Mouse (Mus musculus) limb, embryonic 15.5 days (tissue): Measurements from ENCODE around the gene Ghrl. TPM values are rescaled to one million over a fixed set of nuclear protein-coding genes. Genes with fewer than 3 reads are reported as not detected.

Experiments
- ATAC-seq: fragments of 200-750 bp; cut with Nextera tagmentation; 2 replicates; pipeline ENCODE4 v1.8.0; 2017; ENCODE audit warnings: low read depth, moderate TSS enrichment; ENCODE audit not compliant: insufficient number of reproducible peaks, low FRiP score, low TSS enrichment
- H3K27ac ChIP-seq: fragments of 300-500 bp; sonication (generic); 2 replicates; pipeline ENCODE4 v1.5.1; 2015; ENCODE audit warnings: moderate library complexity, mild to moderate bottlenecking, inconsistent platforms
- H3K27me3 ChIP-seq: fragments of 300-500 bp; sonication (generic); 2 replicates; pipeline ENCODE4 v1.6.1; 2015; ENCODE audit warnings: inconsistent platforms
- H3K36me3 ChIP-seq: fragments of 300-500 bp; sonication (generic); 2 replicates; pipeline ENCODE4 v1.6.1; 2015; ENCODE audit warnings: inconsistent platforms
- H3K4me1 ChIP-seq: fragments of 300-500 bp; sonication (generic); 2 replicates; pipeline ENCODE4 v1.6.1; 2015; ENCODE audit warnings: inconsistent platforms
- H3K4me2 ChIP-seq: fragments of 300-500 bp; sonication (generic); 2 replicates; pipeline ENCODE4 v1.6.1; 2015; ENCODE audit warnings: mild to moderate bottlenecking, inconsistent platforms
- H3K4me3 ChIP-seq: fragments of 300-500 bp; sonication (generic); 2 replicates; pipeline ENCODE4 v1.5.1; 2015; ENCODE audit warnings: mild to moderate bottlenecking, inconsistent platforms
- H3K9ac ChIP-seq: fragments of 300-500 bp; sonication (generic); 2 replicates; pipeline ENCODE4 v1.6.1; 2015; ENCODE audit warnings: inconsistent platforms
- H3K9me3 ChIP-seq: fragments of 300-500 bp; sonication (generic); 2 replicates; pipeline ENCODE4 v1.6.1; 2016; ENCODE audit warnings: inconsistent platforms
- WGBS: fragments of 180-500 bp; shearing (Covaris S2); methylation state at CpG from one replicate; pipeline ENCODE4 v1.1.7; 2015; 5-methylcytosine and 5-hydroxymethylcytosine counted together
- polyA plus RNA-seq: library from polyadenylated mRNA; unstranded; fragments of >200 nt; fragmentation: Nextera tagmentation; extraction: Ambion mirVana; gene quantifications from 2 replicates; pipeline ENCODE4 v1.2.1, GENCODE M21; 2015

Gene Ghrl
- polyA plus RNA-seq, 1 experiment from 2014 or later: 0.42 TPM

- Histone ChIP-seq H3K4me2 (peak overlapping the region; percentile 85), H3K4me1 (peaks cover 29% of the 10 kb centered on the region), H3K4me3 (peak overlapping the region; percentile 90), H3K36me3 (peaks cover 11% of the 10 kb centered on the region), H3K27me3 (no peaks in the 10 kb centered on the region), H3K9ac (peak overlapping the region; percentile 10; the same call in 1 of the 2 replicates), H3K9me3 (no peaks in the 10 kb centered on the region), H3K27ac (peak overlapping the region; percentile 92)
- ATAC-seq: no peak
- WGBS: 29% methylated on average over 4 of the region's 4 CpGs
Measured at GRCm38 (mm10) chr6:113695766-113696355, 23.8 kb downstream of the Ghrl start.

- no peak for ATAC-seq
- H3K36me3 ChIP-seq: peaks cover 7% of the 10 kb centered on the region
- 27% methylated on average over 1 of the region's 1 CpGs for WGBS
Measured at GRCm38 (mm10) chr6:113695203-113695602, 24.5 kb downstream of the Ghrl start.

GRCm38 (mm10) chr6:113693377-113693776, 26.3 kb downstream of the Ghrl start:
- 91% methylated on average over 5 of the region's 5 CpGs for WGBS
- Histone ChIP-seq H3K36me3 (no peaks in the 10 kb centered on the region), H3K9me3 (no peaks in the 10 kb centered on the region), H3K4me1 (peaks cover 27% of the 10 kb centered on the region), H3K27me3 (no peaks in the 10 kb centered on the region), H3K27ac (no peak overlapping the region), H3K4me2 (no peak overlapping the region), H3K4me3 (no peak overlapping the region), H3K9ac (no peak overlapping the region)
- ATAC-seq: no peak

More at GRCm38 (mm10) chr6:113695203-113695602, 24.5 kb downstream of the Ghrl start:
- Histone ChIP-seq H3K4me3 (no peak overlapping the region), H3K27ac (no peak overlapping the region), H3K27me3 (no peaks in the 10 kb centered on the region), H3K4me2 (no peak overlapping the region), H3K4me1 (peaks cover 33% of the 10 kb centered on the region), H3K9ac (no peak overlapping the region), H3K9me3 (no peaks in the 10 kb centered on the region)

- H3K4me2 ChIP-seq: no peak overlapping the region
- no peaks in the 10 kb centered on the region for H3K36me3 ChIP-seq
- no peak overlapping the region for H3K4me3 ChIP-seq
- H3K27me3 ChIP-seq: no peaks in the 10 kb centered on the region
- H3K4me1 ChIP-seq: peaks cover 21% of the 10 kb centered on the region
- no peak for ATAC-seq
- no peaks in the 10 kb centered on the region for H3K9me3 ChIP-seq
- no peak overlapping the region for H3K9ac ChIP-seq
- 70% methylated on average over 5 of the region's 5 CpGs for WGBS
- H3K27ac ChIP-seq: no peak overlapping the region
Measured at GRCm38 (mm10) chr6:113692661-113693133, 27.0 kb downstream of the Ghrl start.

- WGBS: 78% methylated on average over 4 of the region's 4 CpGs
- Histone ChIP-seq H3K4me2 (peak overlapping the region; percentile 14; the same call in 1 of the 2 replicates), H3K27ac (peak overlapping the region; percentile 59; the same call in 1 of the 2 replicates), H3K36me3 (no peaks in the 10 kb centered on the region), H3K9me3 (no peaks in the 10 kb centered on the region), H3K4me3 (no peak overlapping the region), H3K27me3 (no peaks in the 10 kb centered on the region), H3K4me1 (peaks cover 16% of the 10 kb centered on the region), H3K9ac (no peak overlapping the region)
- no peak for ATAC-seq
Measured at GRCm38 (mm10) chr6:113691084-113691462, 28.6 kb downstream of the Ghrl start.

- H3K4me3 ChIP-seq: no peak overlapping the region
- 5% methylated on average over 14 of the region's 14 CpGs for WGBS
- H3K9ac ChIP-seq: no peak overlapping the region
- peak overlapping the region; percentile 14; the same call in 1 of the 2 replicates for H3K4me2 ChIP-seq
- H3K36me3 ChIP-seq: no peaks in the 10 kb centered on the region
- H3K27ac ChIP-seq: peak overlapping the region; percentile 59; the same call in 1 of the 2 replicates
- no peaks in the 10 kb centered on the region for H3K27me3 ChIP-seq
- H3K9me3 ChIP-seq: no peaks in the 10 kb centered on the region
- no peak for ATAC-seq
- peaks cover 13% of the 10 kb centered on the region for H3K4me1 ChIP-seq
Measured at GRCm38 (mm10) chr6:113690400-113691083, 29.1 kb downstream of the Ghrl start.

GRCm38 (mm10) chr6:113690008-113690399, 29.7 kb downstream of the Ghrl start:
- Histone ChIP-seq H3K4me3 (no peak overlapping the region), H3K9me3 (no peaks in the 10 kb centered on the region), H3K4me1 (peaks cover 13% of the 10 kb centered on the region), H3K27me3 (no peaks in the 10 kb centered on the region), H3K9ac (no peak overlapping the region), H3K27ac (0 out of 2 replicates have a peak overlapping the region, but pooled peaks have one; percentile 59), H3K36me3 (no peaks in the 10 kb centered on the region), H3K4me2 (no peak overlapping the region)
- WGBS: 16% methylated on average over 7 of the region's 7 CpGs
- no peak for ATAC-seq

- peaks cover 13% of the 10 kb centered on the region for H3K4me1 ChIP-seq
- H3K9ac ChIP-seq: no peak overlapping the region
- no peaks in the 10 kb centered on the region; the same call in 1 of the 2 replicates for H3K36me3 ChIP-seq
- H3K9me3 ChIP-seq: no peaks in the 10 kb centered on the region
- no peaks in the 10 kb centered on the region for H3K27me3 ChIP-seq
- no peak for ATAC-seq
- WGBS: 43% methylated on average over 8 of the region's 8 CpGs
- H3K4me2 ChIP-seq: 0 out of 2 replicates have a peak overlapping the region, but pooled peaks have one; percentile 3
- no peak overlapping the region for H3K27ac ChIP-seq
- no peak overlapping the region for H3K4me3 ChIP-seq
Measured at GRCm38 (mm10) chr6:113686551-113687125, 33.0 kb downstream of the Ghrl start.

- no peaks in the 10 kb centered on the region; the same call in 1 of the 2 replicates for H3K36me3 ChIP-seq
- no peak for ATAC-seq
- H3K9me3 ChIP-seq: no peaks in the 10 kb centered on the region
- peaks cover 2% of the 10 kb centered on the region for H3K4me1 ChIP-seq
- 79% methylated on average over 10 of the region's 10 CpGs for WGBS
- no peak overlapping the region for H3K4me2 ChIP-seq
- H3K4me3 ChIP-seq: no peak overlapping the region
- H3K27me3 ChIP-seq: no peaks in the 10 kb centered on the region
- no peak overlapping the region for H3K9ac ChIP-seq
- H3K27ac ChIP-seq: no peak overlapping the region
Measured at GRCm38 (mm10) chr6:113683081-113683825, 36.4 kb downstream of the Ghrl start.

- Histone ChIP-seq H3K36me3 (no peaks in the 10 kb centered on the region; the same call in 1 of the 2 replicates), H3K27ac (no peak overlapping the region), H3K27me3 (no peaks in the 10 kb centered on the region), H3K9ac (no peak overlapping the region), H3K4me3 (no peak overlapping the region), H3K4me1 (peaks cover 4% of the 10 kb centered on the region), H3K9me3 (no peaks in the 10 kb centered on the region), H3K4me2 (no peak overlapping the region)
- no peak; the same call in 1 of the 2 replicates for ATAC-seq
- WGBS: 22% methylated on average over 4 of the region's 4 CpGs
Measured at GRCm38 (mm10) chr6:113681271-113681670, 38.4 kb downstream of the Ghrl start.

GRCm38 (mm10) chr6:113679993-113680566, 39.6 kb downstream of the Ghrl start:
- WGBS: 85% methylated on average over 9 of the region's 9 CpGs
- H3K36me3 ChIP-seq: no peaks in the 10 kb centered on the region; the same call in 1 of the 2 replicates
- no peak for ATAC-seq

More at GRCm38 (mm10) chr6:113679993-113680566, 39.6 kb downstream of the Ghrl start:
- H3K4me2 ChIP-seq: no peak overlapping the region
- no peak overlapping the region for H3K9ac ChIP-seq
- H3K4me3 ChIP-seq: no peak overlapping the region
- H3K27ac ChIP-seq: no peak overlapping the region
- peaks cover 4% of the 10 kb centered on the region for H3K4me1 ChIP-seq
- no peaks in the 10 kb centered on the region for H3K27me3 ChIP-seq
- no peaks in the 10 kb centered on the region for H3K9me3 ChIP-seq
